Mouse (Mus musculus) limb, embryonic 10.5 days (tissue): Measurements from ENCODE around the gene Neurl2. TPM values are rescaled to one million over a fixed set of nuclear protein-coding genes. Genes with fewer than 3 reads are reported as not detected.
A peak's percentile ranks its signal among the peaks of the same experiment; 100 is the strongest.

Experiments
- DNase-seq: peaks from one replicate; pipeline ENCODE4 v3.0.0-alpha.2; 2017; ENCODE audit warnings: low spot score
- H3K27ac ChIP-seq: fragments of 300-500 bp; sonication (generic); 2 replicates; pipeline ENCODE4 v1.5.1; 2016; ENCODE audit warnings: mild to moderate bottlenecking
- H3K27me3 ChIP-seq: fragments of 300-500 bp; sonication (generic); 2 replicates; pipeline ENCODE4 v1.6.1; 2016; ENCODE audit warnings: low read depth, mild to moderate bottlenecking; ENCODE audit not compliant: poor library complexity, severe bottlenecking
- H3K36me3 ChIP-seq: fragments of 300-500 bp; sonication (generic); 2 replicates; pipeline ENCODE4 v1.6.1; 2016; ENCODE audit warnings: mild to moderate bottlenecking, moderate library complexity
- H3K4me1 ChIP-seq: fragments of 300-500 bp; sonication (generic); 2 replicates; pipeline ENCODE4 v1.6.1; 2016
- H3K4me3 ChIP-seq: fragments of 300-500 bp; sonication (generic); 2 replicates; pipeline ENCODE4 v1.5.1; 2016; ENCODE audit warnings: mild to moderate bottlenecking, moderate library complexity
- H3K9me3 ChIP-seq: fragments of 300-500 bp; sonication (generic); replicated peaks from 2 replicates; pipeline ENCODE4 v1.6.1; 2016; ENCODE audit warnings: mild to moderate bottlenecking
- WGBS: fragments of 180-500 bp; shearing (Covaris S2); methylation state at CpG from one replicate; pipeline ENCODE4 v1.1.7; 2016; 5-methylcytosine and 5-hydroxymethylcytosine counted together
- polyA plus RNA-seq: library from polyadenylated mRNA; unstranded; fragments of >200 nt; fragmentation: Nextera tagmentation; extraction: Ambion mirVana; gene quantifications from 2 replicates; pipeline ENCODE4 v1.2.1, GENCODE M21; 2016

Gene Neurl2
- polyA plus RNA-seq, 1 experiment from 2014 or later = 6.9 TPM

DNA sequence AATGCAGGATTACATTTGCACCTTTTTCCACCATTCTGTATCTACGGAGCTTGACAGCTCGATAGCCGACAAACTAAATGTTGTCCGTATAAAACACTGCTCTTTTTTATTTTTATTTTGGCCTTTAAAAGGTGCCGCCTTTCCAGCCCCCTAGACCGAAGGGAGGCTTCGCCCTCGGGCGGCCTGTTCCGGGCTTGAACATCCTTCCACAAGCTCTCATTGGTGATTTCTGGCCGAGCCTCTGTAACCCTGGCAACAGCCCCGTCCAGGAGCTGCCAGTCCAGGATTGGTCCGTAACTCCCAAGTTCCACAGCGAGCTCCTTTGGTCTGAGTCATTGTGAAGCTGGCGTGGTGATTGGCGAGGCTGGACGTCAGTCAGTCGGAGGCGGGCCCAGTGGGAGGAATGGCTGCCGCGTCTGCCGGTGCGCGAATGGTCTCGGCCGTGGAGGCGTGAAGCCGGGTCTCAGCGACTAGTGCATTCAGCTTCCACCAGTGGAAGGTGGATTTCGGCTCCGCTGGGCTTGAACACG is 10.6 kb downstream of the Neurl2 start, which contains the start of gene Zswim1:
Gene Zswim1 (plus strand): TSS at position 51 of the 530 bp plus-strand sequence.
- H3K4me3 ChIP-seq = peak within 1 kb of the TSS; percentile 85
- no peaks in the 10 kb centered on the region for H3K27me3 ChIP-seq
- H3K36me3 ChIP-seq = peaks cover 56% of the 10 kb centered on the region
- H3K27ac ChIP-seq = peak within 1 kb of the TSS; percentile 85
- peak; percentile 98 for DNase-seq
- H3K4me1 ChIP-seq = peaks cover 12% of the 10 kb centered on the region
- no peaks in the 10 kb centered on the region for H3K9me3 ChIP-seq
- 1% methylated on average over 32 of the region's 32 CpGs for WGBS

DNA sequence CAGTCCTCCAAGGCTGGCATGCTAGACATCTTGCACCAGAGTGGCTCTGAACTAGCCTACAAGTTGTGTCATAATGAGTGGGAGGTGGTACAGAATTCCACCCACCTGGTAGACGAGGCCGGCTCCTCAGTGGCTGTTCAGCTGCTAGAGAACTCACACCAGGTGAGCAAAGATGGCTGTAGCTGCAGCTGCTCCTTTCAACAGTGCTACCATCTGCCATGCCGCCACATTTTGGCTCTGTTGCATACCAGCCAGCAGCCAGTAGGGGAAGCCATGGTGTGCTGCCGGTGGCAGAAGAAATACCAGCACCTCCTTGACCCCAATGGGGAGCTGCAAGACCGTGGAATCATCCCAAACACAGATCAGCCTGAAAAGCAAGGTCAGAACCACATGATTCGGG is 12.2 kb downstream of the Neurl2 start:
- Histone ChIP-seq H3K27me3 (no peaks in the 10 kb centered on the region), H3K9me3 (no peaks in the 10 kb centered on the region), H3K36me3 (peaks cover 39% of the 10 kb centered on the region), H3K4me3 (no peak overlapping the region), H3K27ac (no peak overlapping the region), H3K4me1 (peaks cover 12% of the 10 kb centered on the region)
- WGBS = 85% methylated on average over 6 of the region's 6 CpGs
- DNase-seq = no peak

DNA sequence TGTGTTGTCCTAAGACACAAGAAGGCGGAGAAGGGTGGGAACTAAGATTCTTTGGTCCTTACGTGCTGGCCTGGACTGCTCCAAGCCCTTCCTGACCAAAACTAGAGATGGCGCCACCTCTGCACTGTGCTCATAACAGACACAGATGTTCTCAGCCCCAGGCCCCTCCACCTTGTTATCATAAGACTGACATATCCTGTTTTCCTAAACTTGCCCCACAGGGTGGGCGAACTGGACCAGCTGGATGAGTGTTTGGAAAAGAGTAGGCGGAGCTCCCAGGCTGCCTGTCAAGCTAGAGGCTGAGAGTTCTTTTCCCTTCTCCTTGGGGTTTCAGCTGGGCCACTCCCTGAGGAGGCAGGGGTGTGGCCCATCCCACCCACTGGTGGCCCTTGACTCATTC is 15.6 kb downstream of the Neurl2 start:
- Histone ChIP-seq H3K27ac (no peak overlapping the region), H3K9me3 (no peaks in the 10 kb centered on the region), H3K4me3 (no peak overlapping the region), H3K36me3 (peaks cover 22% of the 10 kb centered on the region), H3K27me3 (no peaks in the 10 kb centered on the region), H3K4me1 (peaks cover 6% of the 10 kb centered on the region)
- 76% methylated on average over 5 of the region's 5 CpGs for WGBS
- no peak for DNase-seq

DNA sequence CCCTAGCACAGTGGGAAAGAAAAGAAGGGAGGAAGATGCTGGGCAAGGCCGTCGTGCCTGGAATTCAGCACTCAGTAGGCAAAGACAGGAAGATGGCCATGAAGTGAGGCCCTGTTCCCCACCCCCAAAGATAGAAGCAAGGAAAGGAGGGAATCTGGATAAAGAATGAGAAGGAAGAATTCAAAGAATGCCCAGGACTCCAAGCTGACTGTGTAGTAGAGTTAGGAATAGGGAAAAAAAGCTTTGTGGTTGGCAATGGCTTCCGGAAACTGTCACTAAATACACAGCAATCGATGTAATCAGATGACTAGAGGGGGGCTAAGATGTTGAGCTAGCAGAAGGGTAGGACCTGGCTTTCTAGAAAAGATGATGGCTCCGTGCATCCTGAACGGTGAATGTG is 16.1 kb downstream of the Neurl2 start:
- H3K9me3 ChIP-seq = no peaks in the 10 kb centered on the region
- DNase-seq = no peak
- H3K27ac ChIP-seq = no peak overlapping the region
- H3K4me1 ChIP-seq = peaks cover 1% of the 10 kb centered on the region
- no peaks in the 10 kb centered on the region for H3K27me3 ChIP-seq
- H3K36me3 ChIP-seq = peaks cover 24% of the 10 kb centered on the region
- no peak overlapping the region for H3K4me3 ChIP-seq
- 92% methylated on average over 6 of the region's 6 CpGs for WGBS

DNA sequence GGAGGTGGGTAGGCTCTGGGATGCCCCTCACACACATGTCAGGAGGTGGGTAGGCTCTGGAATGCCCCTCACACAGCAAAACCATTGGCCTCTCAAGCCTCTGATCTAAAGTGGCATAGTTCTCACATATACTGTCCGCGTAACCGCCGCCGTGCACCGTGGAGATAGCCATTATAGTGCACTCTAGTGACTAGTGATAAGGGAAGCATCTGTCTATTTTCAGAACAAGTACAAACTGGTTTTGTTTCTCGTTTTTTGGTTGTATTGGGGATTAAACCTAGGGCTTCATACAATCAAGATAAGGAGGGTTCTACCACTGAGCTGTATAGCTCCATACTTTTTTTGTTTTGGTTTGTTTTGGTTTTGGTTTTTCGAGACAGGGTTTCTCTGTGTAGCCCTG is 17.4 kb downstream of the Neurl2 start:
- Histone ChIP-seq H3K27ac (no peak overlapping the region), H3K36me3 (peaks cover 14% of the 10 kb centered on the region), H3K27me3 (no peaks in the 10 kb centered on the region), H3K4me1 (no peaks in the 10 kb centered on the region), H3K9me3 (no peaks in the 10 kb centered on the region), H3K4me3 (no peak overlapping the region)
- 92% methylated on average over 8 of the region's 8 CpGs for WGBS
- no peak for DNase-seq

DNA sequence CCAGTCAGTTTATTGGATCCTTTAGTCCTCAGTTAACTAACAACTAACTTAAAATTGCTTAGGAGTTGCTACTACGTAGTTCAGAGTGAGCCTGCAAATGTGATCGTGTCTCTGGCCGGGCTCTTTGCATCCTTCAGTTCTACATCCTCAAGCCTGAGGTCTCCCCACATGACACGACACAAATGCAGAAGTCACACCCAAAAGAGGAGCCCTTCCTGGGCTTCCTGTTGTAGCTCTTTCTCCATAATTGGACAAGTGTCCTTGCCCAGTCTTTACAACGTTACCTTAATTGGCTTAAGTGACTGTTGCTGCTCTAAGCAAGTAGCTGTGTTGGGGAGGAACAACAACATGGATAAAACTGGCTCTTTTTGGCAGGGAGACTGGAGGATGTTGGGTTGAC is 17.9 kb downstream of the Neurl2 start:
- no peaks in the 10 kb centered on the region for H3K4me1 ChIP-seq
- no peak overlapping the region for H3K27ac ChIP-seq
- no peak for DNase-seq
- peaks cover 9% of the 10 kb centered on the region for H3K36me3 ChIP-seq
- H3K4me3 ChIP-seq = no peak overlapping the region
- no peaks in the 10 kb centered on the region for H3K9me3 ChIP-seq
- no peaks in the 10 kb centered on the region for H3K27me3 ChIP-seq
- 90% methylated on average over 5 of the region's 5 CpGs for WGBS

DNA sequence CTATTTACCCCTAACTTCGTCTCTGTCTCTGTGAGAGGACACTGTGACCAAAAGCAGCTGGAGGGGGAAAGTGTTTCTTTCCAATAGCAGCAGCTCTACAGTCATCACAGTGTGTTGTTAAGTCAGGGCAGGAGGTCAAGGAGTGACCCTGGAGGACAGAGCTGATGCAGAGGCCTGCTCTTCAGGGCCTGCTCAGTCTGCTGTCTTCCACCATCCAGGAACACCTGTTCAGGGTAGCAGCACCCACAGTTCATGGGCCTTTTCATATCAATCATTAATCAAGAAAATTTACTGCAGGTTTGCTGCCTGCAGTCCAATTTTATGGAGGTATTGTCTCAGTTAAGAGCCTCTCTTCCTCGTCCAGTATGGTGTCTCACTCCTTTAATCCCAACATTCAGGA is 19.7 kb downstream of the Neurl2 start:
- DNase-seq = no peak
- no peaks in the 10 kb centered on the region for H3K27me3 ChIP-seq
- H3K9me3 ChIP-seq = no peaks in the 10 kb centered on the region
- WGBS = 75% methylated on average over 2 of the region's 2 CpGs
- H3K27ac ChIP-seq = no peak overlapping the region
- no peak overlapping the region for H3K4me3 ChIP-seq
- no peaks in the 10 kb centered on the region for H3K4me1 ChIP-seq
- H3K36me3 ChIP-seq = peaks cover 15% of the 10 kb centered on the region

DNA sequence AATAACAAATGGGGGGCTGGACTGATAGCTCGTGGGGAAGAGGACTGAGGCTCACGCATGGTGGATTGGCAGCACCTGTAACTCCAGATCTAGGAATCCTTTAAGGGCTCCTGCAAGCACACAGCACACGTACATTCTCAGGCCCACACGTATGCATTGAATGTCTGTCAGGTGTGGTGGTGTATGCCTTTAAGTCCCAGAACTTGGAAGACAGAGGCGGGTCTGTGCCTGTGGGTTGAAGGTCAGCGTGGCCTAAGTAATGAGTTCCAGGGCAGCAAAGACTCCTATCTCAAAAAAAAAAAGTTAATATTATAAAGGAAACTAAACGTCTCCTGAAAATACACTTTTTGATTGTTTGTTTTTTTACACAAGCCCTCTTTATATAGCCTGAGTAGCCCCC is 26.6 kb downstream of the Neurl2 start:
- H3K4me1 ChIP-seq = peaks cover 20% of the 10 kb centered on the region
- no peaks in the 10 kb centered on the region for H3K27me3 ChIP-seq
- WGBS = 85% methylated on average over 7 of the region's 7 CpGs
- DNase-seq = no peak
- H3K9me3 ChIP-seq = no peaks in the 10 kb centered on the region
- peaks cover 27% of the 10 kb centered on the region for H3K36me3 ChIP-seq
- no peak overlapping the region for H3K27ac ChIP-seq
- no peak overlapping the region for H3K4me3 ChIP-seq

DNA sequence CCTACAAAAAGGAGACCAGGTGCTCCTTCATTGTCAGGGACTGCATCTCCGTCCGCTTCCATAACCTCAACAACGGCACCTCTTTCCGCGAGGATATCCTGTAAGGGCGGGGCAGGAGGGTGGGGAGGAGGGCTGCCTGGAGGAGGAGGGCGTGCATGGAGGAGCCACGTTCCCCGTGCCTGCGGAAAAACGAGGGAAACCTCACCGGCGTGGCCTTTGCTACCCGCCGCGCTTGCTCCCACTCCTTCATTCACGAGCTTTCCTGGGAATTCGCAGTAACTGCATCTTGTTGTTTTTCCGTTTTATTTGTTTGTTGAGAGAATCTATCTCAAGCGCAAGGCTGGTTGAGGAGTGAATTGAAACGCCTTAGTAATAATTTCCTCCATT is 27.9 kb downstream of the Neurl2 start:
- Histone ChIP-seq H3K36me3 (peaks cover 40% of the 10 kb centered on the region), H3K27me3 (no peaks in the 10 kb centered on the region), H3K27ac (peak overlapping the region; percentile 91), H3K4me3 (peak overlapping the region; percentile 89), H3K4me1 (peaks cover 20% of the 10 kb centered on the region), H3K9me3 (no peaks in the 10 kb centered on the region)
- WGBS = 2% methylated on average over 21 of the region's 21 CpGs
- no peak for DNase-seq

DNA sequence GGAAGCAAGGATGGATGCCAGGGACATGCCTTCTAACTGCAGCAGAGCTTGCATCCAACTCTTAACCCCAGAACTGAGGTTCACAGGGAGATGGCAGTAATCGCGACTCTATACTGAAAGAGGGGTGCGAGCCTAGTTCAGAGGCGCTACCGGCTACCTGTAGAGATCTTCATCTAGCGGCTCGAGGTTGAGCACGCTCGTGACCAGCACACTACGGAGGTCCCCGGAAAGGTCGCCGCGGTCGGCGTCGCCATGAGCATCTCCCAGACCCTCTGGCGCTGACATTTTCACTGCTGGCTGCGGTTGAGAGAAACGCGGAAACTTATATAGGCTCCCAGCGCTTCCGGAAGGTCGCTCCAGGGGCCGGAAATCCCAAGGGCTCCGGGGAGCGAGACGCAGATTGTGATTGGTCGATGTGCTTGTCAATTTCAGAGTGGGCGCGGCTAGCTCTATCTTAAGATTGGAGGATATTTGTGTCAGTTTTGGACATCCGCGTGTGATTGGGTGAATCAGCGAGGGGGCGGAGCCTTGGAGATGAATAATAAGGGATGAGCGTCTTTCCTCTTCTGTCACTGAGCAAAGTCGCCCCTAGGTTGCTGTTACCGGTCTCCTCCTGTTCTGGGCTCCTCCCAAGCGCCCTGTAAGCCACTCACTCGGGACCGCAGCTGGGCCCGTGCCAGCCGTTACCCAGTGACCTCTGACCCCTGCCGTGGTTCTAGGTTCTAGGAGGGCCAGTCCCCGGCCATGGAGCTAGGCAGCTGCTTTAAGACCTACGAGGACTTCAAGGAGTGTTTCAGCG is 28.5 kb downstream of the Neurl2 start, which contains the start of the genes Acot8 and Zswim3:
Gene Acot8 (minus strand): TSS at position 350 of the 799 bp plus-strand sequence.
Gene Zswim3 (plus strand): TSS at position 566 of the 799 bp plus-strand sequence.
- peaks cover 46% of the 10 kb centered on the region for H3K36me3 ChIP-seq
- peak; percentile 94 for DNase-seq
- peak within 1 kb of the TSS; percentile 91 for H3K27ac ChIP-seq
- H3K4me3 ChIP-seq = peak within 1 kb of the TSS; percentile 89
- H3K27me3 ChIP-seq = no peaks in the 10 kb centered on the region
- peaks cover 20% of the 10 kb centered on the region for H3K4me1 ChIP-seq
- WGBS = under 1% methylated on average over 47 of the region's 47 CpGs
- no peaks in the 10 kb centered on the region for H3K9me3 ChIP-seq

DNA sequence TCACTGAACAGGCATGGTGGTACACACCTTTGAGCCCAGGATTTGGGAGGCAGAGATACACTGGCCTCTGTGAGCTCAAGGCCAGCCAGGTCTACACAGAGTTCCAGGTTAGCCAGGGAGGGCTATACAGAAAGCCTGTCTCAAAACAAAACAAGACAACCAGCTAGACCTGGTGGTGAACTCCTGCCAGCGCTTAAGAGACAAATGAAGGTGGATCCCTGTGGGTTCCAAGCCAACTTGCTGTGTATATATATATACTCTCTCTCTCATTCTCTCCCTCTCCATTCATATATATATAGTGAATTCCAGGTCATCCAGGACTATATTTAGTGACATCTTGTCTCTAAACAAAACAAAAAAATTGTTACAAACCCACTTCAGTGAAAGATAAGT is 29.3 kb downstream of the Neurl2 start:
- no peak for DNase-seq
- peaks cover 46% of the 10 kb centered on the region for H3K36me3 ChIP-seq
- H3K27me3 ChIP-seq = no peaks in the 10 kb centered on the region
- WGBS = 55% methylated on average over 1 of the region's 1 CpGs
- H3K27ac ChIP-seq = peak overlapping the region; percentile 91; the same call in 1 of the 2 replicates
- no peaks in the 10 kb centered on the region for H3K9me3 ChIP-seq
- peaks cover 20% of the 10 kb centered on the region for H3K4me1 ChIP-seq
- peak overlapping the region; percentile 89 for H3K4me3 ChIP-seq

DNA sequence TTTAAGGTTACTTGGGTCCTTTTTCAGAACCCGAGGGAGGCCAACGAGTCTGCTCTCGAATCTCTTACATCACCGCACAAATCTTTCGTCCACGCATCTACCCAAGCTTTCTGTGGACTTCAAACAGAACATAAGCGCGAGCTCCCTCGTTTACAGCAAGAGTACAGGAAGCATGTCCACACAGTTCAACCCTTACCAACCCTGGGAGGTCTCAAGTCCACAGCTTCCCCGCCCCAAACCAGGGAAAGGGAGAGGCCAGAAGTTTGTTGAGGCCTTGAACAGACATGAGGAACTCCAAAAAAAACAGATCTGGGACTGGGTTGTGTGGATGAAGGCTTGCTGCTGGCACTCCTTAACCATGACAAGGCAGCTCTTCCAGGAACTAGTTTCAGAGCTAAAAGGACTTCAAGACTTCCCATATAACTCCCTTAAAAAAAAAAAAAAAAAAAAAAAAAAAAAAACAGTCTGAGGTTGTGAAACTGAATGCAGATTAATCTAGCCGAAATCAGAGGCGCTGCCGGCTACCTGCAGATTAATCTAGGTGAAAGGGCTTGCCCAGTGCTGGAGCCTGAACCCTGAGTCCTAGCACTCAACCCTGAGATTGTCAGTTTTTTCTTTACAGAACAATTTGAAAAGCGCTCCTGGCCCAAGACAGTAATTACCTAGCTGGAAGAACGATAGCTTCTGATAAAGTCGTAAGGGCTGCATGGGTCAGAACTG is 29.9 kb downstream of the Neurl2 start:
- no peak overlapping the region for H3K27ac ChIP-seq
- WGBS = 93% methylated on average over 16 of the region's 16 CpGs

More for the DNA sequence above, 29.9 kb downstream of the Neurl2 start:
- Histone ChIP-seq H3K36me3 (peaks cover 45% of the 10 kb centered on the region), H3K4me1 (peaks cover 20% of the 10 kb centered on the region), H3K9me3 (no peaks in the 10 kb centered on the region), H3K4me3 (peak overlapping the region; percentile 89), H3K27me3 (no peaks in the 10 kb centered on the region)
- DNase-seq = no peak
